Mouse (Mus musculus) liver, postnatal 0 days (tissue): ENCODE data around the gene Lrrc75a.

ENCODE experiments used
- CTCF ChIP-seq: sonication (generic); IDR thresholded peaks from 2 replicates; pipeline ENCODE4 v1.5.1; 2016; ENCODE audit warnings: antibody characterized with exemption, low read depth
- EP300 ChIP-seq: IDR thresholded peaks from 2 replicates; pipeline ENCODE4 v1.6.1; 2016; ENCODE audit warnings: antibody characterized with exemption, low read depth, mild to moderate bottlenecking

DNA sequence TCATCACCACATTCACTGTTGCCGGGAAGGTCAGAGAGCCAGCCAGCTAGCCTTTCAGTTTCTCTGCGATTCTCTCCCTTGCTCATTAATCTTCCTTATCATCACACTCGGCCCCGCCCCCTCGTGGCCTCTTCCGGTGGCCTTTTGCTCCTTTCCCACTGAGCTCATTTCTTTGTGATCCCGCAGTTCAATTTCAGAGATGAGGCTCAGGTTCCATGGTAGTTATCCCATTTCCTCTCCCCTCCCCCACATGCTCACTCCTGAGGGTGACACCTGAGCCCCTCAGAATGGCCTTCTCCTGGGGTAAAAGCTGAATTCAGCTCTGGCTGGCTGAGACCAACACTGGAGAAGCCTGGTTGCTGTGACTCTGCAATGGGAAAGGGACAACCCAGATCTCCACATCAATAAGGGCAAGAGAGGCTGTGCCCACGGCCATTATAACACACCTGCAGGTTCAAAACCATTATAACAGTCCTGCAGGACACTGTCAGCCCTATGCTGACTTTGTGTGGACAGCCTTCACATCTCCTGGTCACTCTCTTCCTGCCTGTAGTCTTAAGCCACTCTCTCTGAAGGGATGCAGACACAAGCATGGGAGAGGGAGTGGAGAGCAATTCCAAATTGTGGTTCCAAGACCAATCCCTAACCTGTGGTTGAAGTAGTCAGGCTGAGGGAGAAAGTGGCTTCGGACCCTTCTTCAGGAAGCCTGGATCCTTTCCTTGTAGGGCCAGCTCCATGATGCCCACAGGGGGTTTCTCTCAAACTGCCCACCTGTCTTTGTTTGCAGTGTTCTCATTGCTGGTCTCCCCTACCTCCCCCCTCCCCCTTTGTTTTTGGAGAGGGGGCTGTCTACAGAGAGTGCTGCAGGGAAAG is 18.7 kb downstream of the Lrrc75a start:
- TF ChIP-seq CTCF (peak; percentile 32), EP300 (no peak)
